Mouse (Mus musculus): ENCODE results near the gene Twf2. TPM values are rescaled to one million over a fixed set of nuclear protein-coding genes. Genes with fewer than 3 reads are reported as not detected.

Twf2 gene
- total RNA-seq (2021) = 10 to 100 TPM; 60.3 to 61.1 TPM
- long read RNA-seq, experiment 1, transcript Twf2-201 (9 exons, 1,596 nt) = major isoform, 50 of 59 reads
- long read RNA-seq, experiment 1, partial matches to known transcripts = 1 of 59 reads
- long read RNA-seq, experiment 1, other reads (novel, unspliced or antisense) = 7 of 59 reads
- long read RNA-seq, experiment 2, transcript Twf2-201 (9 exons, 1,596 nt) = major isoform, 24 of 35 reads
- long read RNA-seq, experiment 2, partial matches to known transcripts = 1 of 35 reads
- long read RNA-seq, experiment 2, other reads (novel, unspliced or antisense) = 10 of 35 reads

- Histone ChIP-seq H3K27ac (peak within 1 kb of the TSS; percentile 99), H3K4me3 (peak within 1 kb of the TSS; percentile 60)
- intact Hi-C loops (cut with DNase I) = loop anchor here (2.0 kb wide), 1 partner anchor 32 kb away; the partner anchor contains the start of gene Wdr82
- DNase-seq (ENCODE audit: extremely low spot score in 1 of 2, low spot score in 2 of 2) = peak; percentile 89 to 92
- TF ChIP-seq CTCF (IDR thresholded peaks at IDR 0.05) = no peak
Measured at GRCm38 (mm10) chr9:106202819-106203636, at the start of gene Twf2. Twf2 (plus strand) TSS chr9:106203108.

GRCm38 (mm10) chr9:106154106-106154505 is 48.8 kb upstream of the Twf2 start:
- DNase-seq (ENCODE audit: extremely low spot score in 1 of 2, low spot score in 2 of 2) = no peak
- TF ChIP-seq CTCF (IDR thresholded peaks at IDR 0.05) = no peak
- intact Hi-C loops (cut with DNase I) = no loop called here
- Histone ChIP-seq H3K4me3 (no peak overlapping the region), H3K27ac (no peak overlapping the region)

GRCm38 (mm10) chr9:106156419-106156818 is 46.5 kb upstream of the Twf2 start:
- TF ChIP-seq CTCF (IDR thresholded peaks at IDR 0.05) = peak; percentile 72
- intact Hi-C loops (cut with DNase I) = no loop called here
- no peak overlapping the region for H3K4me3 ChIP-seq
- no peak overlapping the region for H3K27ac ChIP-seq
- DNase-seq (ENCODE audit: extremely low spot score in 1 of 2, low spot score in 2 of 2) = peak; percentile 47

- no peak for DNase-seq (ENCODE audit: extremely low spot score in 1 of 2, low spot score in 2 of 2)
- Histone ChIP-seq H3K27ac (no peak overlapping the region), H3K4me3 (no peak overlapping the region)
- intact Hi-C loops (cut with DNase I) = no loop called here
- TF ChIP-seq CTCF (IDR thresholded peaks at IDR 0.05) = no peak; the same call in 1 of the 2 replicates
Measured at GRCm38 (mm10) chr9:106156921-106157622, 45.8 kb upstream of the Twf2 start.

GRCm38 (mm10) chr9:106157623-106157925 is 45.3 kb upstream of the Twf2 start:
- intact Hi-C loops (cut with DNase I) = no loop called here
- DNase-seq (ENCODE audit: extremely low spot score in 1 of 2, low spot score in 2 of 2) = no peak
- Histone ChIP-seq H3K4me3 (no peak overlapping the region), H3K27ac (no peak overlapping the region)
- no peak for TF ChIP-seq CTCF (IDR thresholded peaks at IDR 0.05)

GRCm38 (mm10) chr9:106158037-106158491 is 44.8 kb upstream of the Twf2 start, which contains the start of gene Glyctk:
Glyctk (minus strand) TSS chr9:106158138.
- no peak for DNase-seq (ENCODE audit: extremely low spot score in 1 of 2, low spot score in 2 of 2)
- intact Hi-C loops (cut with DNase I) = no loop called here
- no peak for TF ChIP-seq CTCF (IDR thresholded peaks at IDR 0.05)
- no peak within 1 kb of the TSS for H3K4me3 ChIP-seq
- H3K27ac ChIP-seq = no peak within 1 kb of the TSS

- H3K27ac ChIP-seq = peak overlapping the region; percentile 99; the same call in 1 of the 2 replicates
- intact Hi-C loops (cut with DNase I) = no loop called here
- peak overlapping the region; percentile 55 for H3K4me3 ChIP-seq
Measured at GRCm38 (mm10) chr9:106159237-106159636, 43.7 kb upstream of the Twf2 start.

GRCm38 (mm10) chr9:106159784-106160301 is 43.1 kb upstream of the Twf2 start:
- Histone ChIP-seq H3K27ac (peak overlapping the region; percentile 99), H3K4me3 (peak overlapping the region; percentile 55)
- intact Hi-C loops (cut with DNase I) = no loop called here
- TF ChIP-seq CTCF (IDR thresholded peaks at IDR 0.05) = no peak; the same call in 1 of the 2 replicates
- peak; percentile 89 to 94 for DNase-seq (ENCODE audit: extremely low spot score in 1 of 2, low spot score in 2 of 2)

More at GRCm38 (mm10) chr9:106159237-106159636, 43.7 kb upstream of the Twf2 start:
- no peak for TF ChIP-seq CTCF (IDR thresholded peaks at IDR 0.05)
- DNase-seq (ENCODE audit: extremely low spot score in 1 of 2, low spot score in 2 of 2) = no peak

- Histone ChIP-seq H3K27ac (peak overlapping the region; percentile 99), H3K4me3 (peak overlapping the region; percentile 55)
- no peak for TF ChIP-seq CTCF (IDR thresholded peaks at IDR 0.05)
- intact Hi-C loops (cut with DNase I) = no loop called here
- no peak for DNase-seq (ENCODE audit: extremely low spot score in 1 of 2, low spot score in 2 of 2)
Measured at GRCm38 (mm10) chr9:106160426-106160825, 42.5 kb upstream of the Twf2 start.

GRCm38 (mm10) chr9:106166709-106167108 is 36.2 kb upstream of the Twf2 start:
- intact Hi-C loops (cut with DNase I) = no loop called here
- no peak overlapping the region for H3K27ac ChIP-seq

GRCm38 (mm10) chr9:106167241-106167640 is 35.7 kb upstream of the Twf2 start:
- Histone ChIP-seq H3K4me3 (no peak overlapping the region), H3K27ac (no peak overlapping the region)
- TF ChIP-seq CTCF (IDR thresholded peaks at IDR 0.05) = no peak
- intact Hi-C loops (cut with DNase I) = no loop called here
- no peak for DNase-seq (ENCODE audit: extremely low spot score in 1 of 2, low spot score in 2 of 2)

More at GRCm38 (mm10) chr9:106166709-106167108, 36.2 kb upstream of the Twf2 start:
- DNase-seq (ENCODE audit: extremely low spot score in 1 of 2, low spot score in 2 of 2) = no peak
- no peak for TF ChIP-seq CTCF (IDR thresholded peaks at IDR 0.05)
- no peak overlapping the region for H3K4me3 ChIP-seq

All from left cerebral cortex, adult 2 months (tissue).